Mouse (Mus musculus) induced T-regulatory cell, adult 2 months (primary cell): ENCODE results near the gene Odf4.
"Not testable (repeated sequence)": the region's sequence is repeated elsewhere in the genome, so short reads cannot be mapped to it uniquely, and the experiment has no call there.

Source experiments
- DNase-seq: peaks from one replicate; pipeline ENCODE4 v3.0.0-alpha.2; 2012; ENCODE audit warnings: low read depth

The Odf4 gene

GRCm38 (mm10) chr11:68926981-68927380 is at the start of gene Odf4:
Odf4 (minus strand) TSS chr11:68927081.
- DNase-seq, result no peak

DNA sequence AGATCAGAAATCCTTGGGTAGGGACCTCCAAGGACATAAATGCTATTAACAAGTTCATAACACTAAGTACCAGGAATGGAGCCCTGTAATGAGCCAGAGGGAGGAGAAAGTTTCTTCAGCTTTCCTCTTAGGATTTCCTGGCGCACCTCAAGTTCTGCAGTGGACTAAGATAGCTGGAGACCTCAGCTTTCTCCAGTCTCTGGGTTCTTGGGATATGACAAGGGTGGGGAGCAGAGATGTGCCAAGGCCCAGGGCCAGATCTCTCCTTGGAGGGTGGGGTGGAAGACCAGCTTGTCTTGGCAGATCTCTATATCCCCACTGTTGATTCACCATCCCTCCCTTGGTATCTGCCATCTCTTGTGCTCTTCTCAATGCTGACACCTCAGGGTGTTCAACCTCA is 48.7 kb upstream of the Odf4 start:
- DNase-seq, result no peak

DNA sequence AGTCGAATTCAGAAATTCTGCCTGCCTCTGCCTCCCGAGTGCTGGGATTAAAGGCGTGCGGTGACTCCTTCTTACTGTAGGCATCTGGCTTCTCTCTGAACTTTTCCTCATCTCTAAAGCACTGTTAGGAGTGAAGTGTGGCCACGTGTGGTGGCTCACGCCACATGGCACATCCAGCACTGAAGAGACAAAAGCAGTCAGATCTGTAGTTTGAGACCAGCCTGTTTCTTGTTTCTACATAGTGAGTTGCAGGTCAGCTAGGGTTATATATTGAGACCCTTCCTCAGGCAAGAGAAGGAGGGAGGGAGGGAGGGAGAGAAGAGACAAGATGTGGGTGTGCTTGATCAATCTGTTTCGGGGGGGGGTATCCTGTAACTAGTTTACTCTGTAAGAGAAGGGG is 48.2 kb upstream of the Odf4 start, which contains the start of gene Rangrf:
TSS of gene Rangrf (minus strand) at position 101 of the 400 bp plus-strand sequence.
- no peak for DNase-seq

- DNase-seq, result no peak
Observed at GRCm38 (mm10) chr11:68974059-68974450, 47.2 kb upstream of the Odf4 start.

GRCm38 (mm10) chr11:68973250-68974058 is 46.6 kb upstream of the Odf4 start:
- DNase-seq, result peak; percentile 88

DNA sequence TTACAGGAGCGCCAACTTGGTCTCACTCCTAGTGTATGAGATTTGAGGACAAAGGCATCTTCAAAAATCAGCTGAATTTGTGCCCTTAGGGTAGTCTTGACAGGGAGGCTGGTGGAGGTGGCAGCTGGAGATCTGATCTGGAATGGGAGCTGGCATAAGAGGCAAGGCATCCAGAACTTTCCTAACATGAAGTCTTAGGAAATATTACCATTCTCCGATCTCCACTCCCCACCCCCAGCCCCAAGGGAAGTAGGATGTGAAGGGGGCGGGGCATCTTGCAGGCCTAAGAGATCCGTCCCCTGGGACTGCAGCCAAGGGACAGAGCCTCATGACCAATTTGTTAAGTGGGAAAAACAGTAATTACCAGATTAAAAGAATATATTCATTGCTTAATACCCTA is 43.4 kb upstream of the Odf4 start:
- no peak for DNase-seq

GRCm38 (mm10) chr11:68968752-68969151 is 41.9 kb upstream of the Odf4 start:
- DNase-seq, result no peak

GRCm38 (mm10) chr11:68967337-68968282 is 40.7 kb upstream of the Odf4 start, which contains the start of gene Slc25a35:
Slc25a35 (plus strand) TSS chr11:68968131.
- peak; percentile 94 for DNase-seq

DNA sequence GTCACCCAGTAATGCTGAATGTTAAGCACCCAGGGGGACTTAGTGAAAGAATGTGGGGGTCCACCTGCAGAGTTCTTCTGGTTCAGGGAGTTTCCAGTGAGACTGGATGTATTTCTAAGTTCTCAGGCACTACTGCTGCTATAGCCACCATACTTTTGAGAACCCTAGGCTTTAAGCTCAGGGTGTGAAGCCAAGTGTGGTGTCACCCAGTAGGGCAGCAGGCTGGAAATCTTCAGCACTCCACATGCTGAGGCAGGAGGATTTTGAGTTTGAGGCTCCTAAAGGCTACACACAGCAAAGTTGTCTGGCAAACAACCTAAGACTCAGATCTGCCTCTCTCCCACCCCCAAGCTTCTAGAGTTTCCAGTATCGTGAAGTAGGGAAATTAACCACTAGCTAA is 39.7 kb upstream of the Odf4 start:
- peak; percentile 40 for DNase-seq

DNA sequence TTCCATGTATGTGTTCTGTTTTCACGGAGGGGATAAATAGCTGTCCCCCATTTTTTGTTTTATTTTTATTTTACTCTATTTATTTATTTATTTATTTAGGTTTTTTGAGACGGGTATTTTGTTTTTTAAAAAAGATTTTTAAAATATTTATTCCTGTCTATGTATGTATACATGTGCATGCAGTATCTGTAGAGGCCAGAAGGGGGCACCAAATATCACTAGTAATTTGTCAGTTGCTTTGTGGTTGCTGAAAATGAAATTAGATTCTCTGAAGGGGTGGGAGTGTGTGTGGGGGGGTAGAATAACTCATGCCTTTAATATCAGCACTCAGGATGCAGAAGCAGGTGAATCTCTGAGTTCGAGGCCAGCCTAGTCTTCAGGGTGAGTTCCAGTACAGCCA is 39.0 kb upstream of the Odf4 start:
- DNase-seq, result peak; percentile 92

GRCm38 (mm10) chr11:68965050-68965449 is 38.2 kb upstream of the Odf4 start:
- DNase-seq, result no peak

DNA sequence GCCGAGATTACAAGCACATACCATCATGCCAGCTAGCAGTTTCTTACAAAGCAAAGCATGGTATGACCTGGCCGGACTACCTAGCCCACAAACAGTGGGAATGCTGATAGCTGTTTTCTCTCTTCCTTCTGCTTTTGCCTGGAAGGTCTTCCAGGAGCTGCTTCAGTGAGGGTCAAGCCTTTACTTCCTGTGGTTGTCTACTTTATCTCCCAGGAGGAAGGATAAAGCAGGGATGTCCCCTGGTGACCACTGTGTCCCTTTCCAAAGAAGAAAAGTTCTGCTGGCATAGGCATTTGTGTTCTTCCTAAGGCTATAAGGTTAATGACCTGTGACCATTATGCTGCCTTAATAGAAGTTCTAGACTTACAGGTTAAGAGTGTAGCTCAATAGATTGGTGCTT is 36.5 kb upstream of the Odf4 start:
- DNase-seq, result no peak

DNA sequence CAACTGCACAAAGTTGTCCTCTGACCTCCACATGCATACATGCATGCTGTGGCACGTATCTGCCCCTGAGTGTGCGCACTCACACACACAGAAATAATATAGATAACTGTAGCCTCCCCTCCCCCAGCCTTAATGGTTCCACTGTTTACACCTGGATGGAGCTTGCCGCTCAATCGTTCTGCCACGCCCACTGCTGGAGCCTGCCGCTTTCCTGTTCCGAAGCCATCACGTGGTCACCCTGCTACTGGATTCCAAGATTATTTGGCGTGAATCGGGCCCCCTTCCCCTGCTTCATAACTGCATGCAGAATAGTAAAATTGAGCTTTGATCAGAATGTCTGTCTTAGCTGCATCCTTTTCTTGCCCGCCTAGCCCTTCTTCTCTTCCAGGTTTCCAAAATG is 35.3 kb upstream of the Odf4 start:
- not testable (repeated sequence) for DNase-seq

GRCm38 (mm10) chr11:68961596-68961995 is 34.7 kb upstream of the Odf4 start:
- DNase-seq, result no peak

DNA sequence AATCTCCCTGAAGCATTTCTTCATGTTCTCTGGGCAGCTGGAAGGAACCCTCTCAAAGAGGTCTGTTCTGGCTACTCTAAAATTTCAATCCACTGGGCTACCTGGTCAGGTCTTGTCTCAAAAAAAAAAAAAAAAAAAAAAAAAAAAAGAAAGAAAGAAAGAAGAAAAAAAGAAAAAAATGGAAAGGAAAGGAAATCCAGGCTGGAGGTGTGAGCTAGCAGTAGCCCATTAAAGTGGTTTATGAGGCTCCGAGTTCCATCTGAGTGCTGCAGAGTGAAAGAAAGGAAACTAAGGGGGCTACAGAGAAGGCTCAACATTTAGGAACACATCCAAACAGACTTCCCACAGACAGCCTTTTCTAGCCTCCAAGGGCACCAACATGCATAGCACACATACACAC is 31.1 kb upstream of the Odf4 start:
- no peak for DNase-seq

GRCm38 (mm10) chr11:68957308-68957707 is 30.4 kb upstream of the Odf4 start, which contains the start of gene Arhgef15:
Arhgef15 (minus strand) TSS chr11:68957480.
- no peak for DNase-seq

GRCm38 (mm10) chr11:68956697-68957096 is 29.8 kb upstream of the Odf4 start:
- no peak for DNase-seq

GRCm38 (mm10) chr11:68956107-68956506 is 29.2 kb upstream of the Odf4 start:
- no peak for DNase-seq

GRCm38 (mm10) chr11:68955473-68955872 is 28.6 kb upstream of the Odf4 start:
- no peak for DNase-seq

DNA sequence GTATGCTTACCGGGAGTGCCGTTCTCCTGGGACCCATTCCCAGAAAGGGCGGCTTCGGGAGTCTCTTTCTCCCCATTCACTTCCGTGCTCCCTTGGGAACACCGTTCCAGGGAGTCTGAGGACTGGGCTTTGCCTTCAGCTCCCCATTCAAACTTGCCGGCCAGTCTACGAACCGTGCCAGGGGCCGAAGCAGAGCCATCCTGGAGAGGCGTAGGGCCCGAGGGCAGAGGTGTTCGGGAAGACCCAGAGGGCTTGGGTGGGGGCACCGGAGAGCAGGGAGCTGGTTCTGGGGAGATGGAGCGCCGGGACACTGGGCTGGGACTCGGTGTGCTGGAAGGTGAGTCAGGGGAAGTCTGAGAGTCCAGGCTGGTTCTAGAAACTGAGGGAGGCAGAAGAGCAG is 27.5 kb upstream of the Odf4 start:
- no peak for DNase-seq

- DNase-seq, result no peak
Observed at GRCm38 (mm10) chr11:68953903-68954302, 27.0 kb upstream of the Odf4 start.

- no peak for DNase-seq
Observed at GRCm38 (mm10) chr11:68947542-68947993, 20.7 kb upstream of the Odf4 start.
